Mouse (Mus musculus) urinary bladder, postnatal 36 days (tissue): ENCODE measurements at regions not wholly inside any gene's neighbourhood (a gene's known extent, or its start where the extent isn't known, plus 50 kb on each side); places are given as distances from the start of the nearest gene placed in this dataset.
A peak's percentile ranks its signal among the peaks of the same experiment; 100 is the strongest.
"Not testable (repeated sequence)": the region's sequence is repeated elsewhere in the genome, so short reads cannot be mapped to it uniquely, and the experiment has no call there.

Source experiments
- DNase-seq, 2 experiments: peaks; one replicate each; pipeline ENCODE4 v3.0.0; 2022; ENCODE audit warnings: low spot score in 2 of 2, mixed read lengths in 1 of 2

- DNase-seq = no peak
Observed at GRCm38 (mm10) chr6:3319378-3319777, 80.0 kb downstream of the Samd9l start.

- peak in 1 of 2 experiments; percentile 34 for DNase-seq
Observed at GRCm38 (mm10) chr6:3307598-3308220, 91.7 kb downstream of the Samd9l start.

- not testable (repeated sequence) for DNase-seq
Observed at GRCm38 (mm10) chr6:3304881-3305620, 94.3 kb downstream of the Samd9l start.

- DNase-seq = not testable (repeated sequence)
Observed at GRCm38 (mm10) chr6:3293316-3293715, 106.1 kb downstream of the Samd9l start.

GRCm38 (mm10) chr6:3291983-3292382 lies 107.4 kb downstream of the Samd9l start:
- DNase-seq = not testable (repeated sequence)

DNA sequence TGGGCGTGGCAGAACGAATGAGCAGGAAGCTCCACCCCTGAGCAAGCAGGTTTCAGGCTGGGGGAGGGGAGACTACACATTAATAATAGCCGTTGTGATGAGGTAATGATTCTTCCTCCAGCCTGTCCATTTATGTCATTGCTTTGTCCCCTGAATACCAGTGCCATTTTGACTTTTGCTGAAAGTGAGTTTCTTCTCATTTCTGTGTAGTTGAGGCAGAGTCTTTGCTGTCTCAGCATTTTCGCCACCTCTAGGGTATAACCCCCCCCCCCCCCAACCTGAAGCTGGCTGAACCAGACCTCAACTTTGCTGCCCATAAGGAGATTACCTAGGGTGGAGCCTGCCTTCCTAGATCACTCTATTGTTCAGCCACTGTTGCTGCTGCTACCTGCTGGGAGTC lies 130.6 kb downstream of the Samd9l start:
- DNase-seq = not testable (repeated sequence)

GRCm38 (mm10) chr6:3265477-3265876 lies 133.9 kb downstream of the Samd9l start:
- not testable (repeated sequence) for DNase-seq
